Mouse (Mus musculus): Measurements from ENCODE around the gene Btc.
A peak's percentile ranks its signal among the peaks of the same experiment; 100 is the strongest.

Gene Btc

DNA sequence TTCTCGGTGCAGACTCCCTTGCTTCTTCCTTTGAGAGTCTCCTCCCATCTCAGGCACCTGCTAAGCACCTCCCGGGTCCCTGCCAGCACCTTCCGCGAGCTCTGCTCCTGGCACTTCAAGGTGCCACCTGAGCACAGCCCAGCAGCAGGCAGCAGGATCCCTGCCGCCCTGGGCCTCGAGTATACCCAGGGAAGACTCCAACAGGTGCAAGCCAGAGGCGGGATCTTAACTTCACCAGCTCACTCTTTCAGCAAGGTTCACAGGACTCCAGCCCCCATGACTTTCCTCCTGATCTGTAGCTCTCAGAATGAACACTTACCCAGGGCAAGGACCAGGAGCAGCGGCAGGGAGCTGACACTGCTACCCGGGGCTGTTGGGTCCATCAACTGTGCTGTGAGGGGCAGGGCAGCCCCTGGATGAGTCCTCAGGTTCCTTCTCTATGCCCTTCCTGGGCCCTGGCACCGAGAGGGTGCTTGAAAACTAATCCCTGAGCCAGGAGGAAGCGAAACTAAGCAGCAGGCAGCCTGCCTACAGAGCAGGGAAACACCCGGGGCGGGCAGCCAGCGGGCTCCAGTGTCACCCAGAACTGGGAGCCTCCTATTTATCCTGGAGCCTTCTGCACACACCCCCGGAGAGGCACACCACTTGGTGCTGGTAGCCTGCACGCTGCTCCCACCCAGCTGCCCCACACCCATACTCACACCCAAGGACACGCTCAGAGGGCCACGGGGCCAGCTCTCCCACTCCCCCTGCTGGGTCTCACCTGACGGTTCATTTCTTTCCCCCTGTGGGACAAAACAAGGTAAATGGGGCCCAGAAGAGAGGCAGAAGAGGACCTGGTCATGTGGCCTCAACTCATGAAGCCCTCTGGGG lies at the start of gene Btc:
Btc (minus strand) TSS at position 656 of the 873 bp plus-strand sequence.
- no peak for DNase-seq

DNA sequence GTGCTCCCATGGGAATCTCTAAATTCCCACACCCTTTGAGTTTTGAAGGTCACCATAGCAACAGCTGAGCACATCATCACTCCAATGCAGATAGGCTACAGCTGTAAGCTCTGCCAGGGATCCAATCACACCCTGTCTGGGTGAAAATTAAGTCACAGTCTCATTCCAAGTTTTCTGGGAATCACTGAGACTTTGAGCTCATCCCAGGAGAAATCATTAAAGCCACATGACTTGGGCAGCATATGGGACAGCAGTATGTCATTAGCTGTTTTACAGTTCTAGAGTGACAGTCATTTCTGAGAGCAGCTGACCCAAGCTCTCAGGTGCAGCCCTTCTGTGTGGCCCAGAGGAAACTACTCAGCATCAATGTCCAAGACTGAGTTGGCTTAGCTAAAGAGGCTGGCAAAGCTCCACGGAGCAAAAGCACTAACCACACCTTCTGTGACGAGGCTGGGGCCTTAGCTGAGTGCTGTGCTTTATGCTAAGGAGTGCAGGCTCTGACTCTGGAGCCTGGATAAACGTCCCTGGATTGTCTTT lies 42.3 kb upstream of the Btc start:
- no peak for DNase-seq

DNA sequence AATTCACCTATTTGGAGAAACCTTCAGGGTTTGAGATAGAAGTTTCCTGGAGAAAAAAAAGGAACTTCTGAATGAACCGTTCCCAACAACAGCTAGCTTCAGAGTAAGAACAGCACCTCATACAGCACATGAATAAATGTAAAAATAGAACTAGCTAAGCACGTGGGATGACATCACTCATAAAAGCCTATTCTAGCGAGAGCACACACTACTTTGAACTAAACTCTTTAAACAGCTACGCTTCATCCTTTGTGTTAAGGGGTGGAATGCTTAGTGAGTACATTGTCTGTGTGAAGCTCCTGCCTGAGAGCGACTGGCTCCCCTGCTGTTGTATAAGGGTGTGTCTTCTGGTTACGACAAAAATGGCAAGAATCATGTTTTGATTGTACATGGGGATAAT lies 33.8 kb upstream of the Btc start:
- no peak for DNase-seq

DNA sequence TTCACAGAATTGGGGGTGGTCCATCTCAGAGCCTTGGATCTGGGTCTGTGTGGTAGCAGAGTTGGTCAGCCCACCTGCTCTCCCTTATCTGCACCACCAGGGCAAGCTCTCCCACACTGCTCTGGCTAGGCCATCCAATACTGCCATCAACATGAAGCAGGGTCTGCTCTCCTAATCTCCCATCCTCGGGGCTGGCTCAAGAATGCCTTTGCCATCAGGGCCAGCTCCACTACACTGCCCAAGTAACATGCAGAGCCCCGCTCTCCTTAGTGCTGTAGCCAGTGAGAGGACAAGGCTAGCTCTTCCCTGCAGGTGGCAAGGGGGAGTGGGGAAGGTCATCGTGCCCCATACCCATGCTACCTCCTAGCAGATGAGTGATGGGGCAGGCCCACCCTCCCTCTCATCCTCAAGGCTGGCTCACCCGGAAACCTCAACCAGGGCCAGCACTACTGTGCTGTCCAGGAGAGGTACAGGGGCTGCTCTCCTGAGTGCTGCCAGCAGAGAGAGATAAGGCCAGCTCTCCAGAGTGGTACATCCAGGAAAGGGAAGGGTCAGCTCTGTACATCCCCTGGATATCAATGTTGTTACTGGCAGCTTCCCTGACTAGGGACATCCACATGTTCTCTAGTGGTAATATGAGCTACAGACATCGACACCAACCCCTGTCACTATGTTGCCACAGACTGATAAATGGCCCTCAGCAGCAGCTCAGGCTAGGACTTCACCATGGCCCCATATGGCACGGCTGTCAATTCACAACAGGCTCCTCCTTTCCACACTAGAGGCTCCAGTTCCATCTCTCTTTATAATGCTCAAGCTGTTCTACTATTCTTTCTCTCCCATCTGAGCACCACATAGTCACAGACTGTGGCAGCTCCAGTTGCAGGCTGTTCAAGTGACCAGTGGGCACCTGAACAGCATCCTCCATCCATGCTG lies 32.2 kb upstream of the Btc start:
- no peak for DNase-seq

DNA sequence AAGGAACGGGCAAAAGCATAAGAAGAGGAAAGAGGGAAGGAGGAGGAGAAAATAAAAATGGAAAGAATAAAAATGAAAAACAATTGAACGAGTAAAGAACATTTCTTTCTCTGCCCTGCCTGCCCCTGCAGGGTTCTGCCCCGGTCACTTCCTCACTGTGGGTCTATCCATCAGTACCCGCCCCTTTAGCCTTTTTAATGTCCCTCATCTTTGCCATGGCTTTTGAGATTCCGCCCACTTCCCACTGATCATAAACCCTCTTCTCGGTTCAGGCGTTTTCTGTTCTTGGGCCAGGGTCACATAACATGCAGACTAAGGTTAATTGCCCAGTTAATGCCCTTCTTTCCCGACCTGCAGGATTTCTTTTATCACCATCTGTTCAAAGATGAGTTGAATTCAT lies 25.8 kb upstream of the Btc start:
- no peak for DNase-seq

DNA sequence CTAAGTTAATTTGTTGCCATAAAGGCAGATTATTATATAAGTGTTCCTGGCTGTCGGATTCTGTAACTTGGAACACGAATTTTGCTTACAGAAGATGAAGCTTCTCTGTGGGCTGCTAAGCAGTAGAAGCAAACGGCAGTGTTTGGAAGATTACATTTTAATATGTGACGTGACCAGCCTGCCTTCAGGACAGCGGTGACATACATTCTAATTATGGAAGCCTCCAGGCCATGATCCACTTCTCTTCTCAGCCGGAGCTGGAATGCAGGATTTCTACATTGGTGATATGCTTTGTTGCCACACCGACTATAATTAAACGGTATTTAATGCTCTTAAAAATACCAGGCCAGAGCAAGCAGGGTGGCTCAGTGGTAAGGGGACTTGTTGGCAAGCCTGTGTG lies 11.0 kb upstream of the Btc start:
- DNase-seq, result peak; percentile 18

DNA sequence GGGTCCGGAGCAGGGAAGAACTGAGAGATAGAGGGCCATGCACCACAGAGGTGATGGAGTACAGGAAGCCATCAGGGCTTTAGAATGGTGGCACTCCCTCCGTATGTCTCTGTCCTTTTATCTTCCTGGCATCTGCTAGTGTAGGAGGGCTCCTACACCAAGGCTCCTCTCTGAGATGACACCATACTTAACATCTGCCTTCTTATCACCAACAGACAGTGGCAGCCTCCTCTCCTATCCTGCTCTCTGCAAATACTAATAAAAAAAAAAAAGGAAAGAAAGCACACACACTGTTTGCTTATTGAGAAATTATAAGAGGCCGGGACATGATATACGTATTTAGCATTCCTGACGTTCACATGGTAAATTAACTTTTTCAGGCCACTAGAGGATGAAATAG lies 1.5 kb upstream of the Btc start:
- no peak for DNase-seq

DNA sequence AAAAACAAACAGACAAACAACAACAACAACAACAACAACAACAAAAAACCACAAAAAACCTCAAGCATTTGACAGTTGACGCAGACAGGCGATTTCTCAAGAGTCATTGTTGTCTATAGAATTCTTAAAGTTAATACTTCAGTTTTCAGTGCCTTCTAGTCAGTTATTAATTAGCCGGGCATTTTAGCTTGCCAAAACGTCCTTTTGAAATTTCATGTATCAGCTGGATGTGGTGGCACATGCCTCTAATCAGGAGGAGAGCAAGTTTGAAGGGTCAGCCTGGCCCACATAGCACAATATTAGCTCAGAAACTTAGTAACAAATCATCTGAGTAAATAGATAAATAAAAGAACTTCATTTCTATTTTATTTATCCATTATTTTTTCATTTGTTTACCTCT lies 487 bp upstream of the Btc start:
- no peak for DNase-seq

DNA sequence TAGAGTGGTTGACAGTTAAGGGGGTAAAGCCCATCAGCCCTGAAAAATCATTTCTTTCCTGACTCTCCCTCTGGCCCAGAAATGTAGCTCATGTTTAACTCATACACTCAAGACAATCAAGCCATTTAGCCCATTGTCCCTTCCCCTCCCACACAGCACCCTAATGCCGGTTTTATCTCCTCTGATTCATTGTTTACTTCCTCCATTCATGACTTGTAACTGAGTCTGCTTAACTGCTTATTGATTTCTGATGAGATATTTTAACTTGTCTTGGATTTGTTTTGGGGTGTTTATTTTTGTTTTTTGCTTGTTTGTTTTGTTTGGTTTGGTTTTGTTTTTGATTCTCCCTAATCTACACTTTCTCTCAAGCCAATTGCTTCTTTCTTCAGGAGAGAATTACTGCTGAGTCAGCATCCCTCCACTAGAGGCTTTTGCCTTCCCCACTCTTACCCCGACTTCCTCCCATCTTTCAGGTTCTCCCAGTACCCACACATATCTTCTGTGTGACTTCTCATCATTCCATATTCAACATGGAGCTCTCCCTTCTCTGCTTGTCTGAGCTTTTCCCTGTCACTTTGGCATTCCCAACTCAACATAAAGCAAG lies 2.2 kb downstream of the Btc start:
- DNase-seq, result no peak

DNA sequence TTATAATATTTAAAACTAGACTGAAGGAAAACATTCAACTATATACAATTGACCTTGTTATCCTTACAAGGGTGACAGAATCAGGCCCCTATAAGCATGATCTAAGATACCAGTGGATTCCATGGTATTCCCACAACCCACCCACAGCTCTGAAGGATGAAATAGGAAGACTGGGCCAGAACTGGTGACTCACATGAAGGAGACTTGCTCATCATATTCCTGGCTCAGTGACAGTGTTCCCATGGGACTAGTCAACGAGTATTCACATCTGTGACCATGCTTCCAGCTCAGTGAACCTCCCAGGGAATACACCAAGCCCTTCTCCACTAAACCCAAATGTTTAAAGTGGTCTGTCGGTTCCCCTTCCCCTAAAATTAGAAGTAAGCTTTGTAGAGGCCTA lies 27.3 kb downstream of the Btc start:
- no peak for DNase-seq

DNA sequence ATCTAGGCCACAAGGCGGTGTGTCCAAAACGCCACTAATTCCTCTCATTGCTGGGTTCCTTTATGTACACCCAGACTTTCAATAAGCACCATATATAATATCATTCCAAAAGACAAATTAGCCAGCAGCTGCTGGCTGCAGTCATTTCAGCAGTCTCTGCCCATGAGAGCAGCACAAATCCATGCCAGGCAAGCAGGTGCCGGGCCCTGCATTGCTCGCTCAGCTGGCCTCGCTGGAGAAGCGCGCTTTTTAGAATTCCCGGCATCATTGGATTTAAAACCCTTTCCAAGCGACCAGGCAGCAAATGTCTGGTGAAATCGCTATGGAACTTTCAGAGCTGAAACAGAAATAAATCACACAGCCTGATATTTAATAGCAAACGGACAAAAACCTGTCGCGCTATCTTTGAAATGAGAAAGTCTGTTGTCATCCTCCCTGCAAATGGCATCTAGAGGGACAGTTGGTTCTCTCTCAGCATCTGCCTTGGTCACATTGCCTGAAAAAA lies 34.7 kb downstream of the Btc start:
- DNase-seq, result no peak

DNA sequence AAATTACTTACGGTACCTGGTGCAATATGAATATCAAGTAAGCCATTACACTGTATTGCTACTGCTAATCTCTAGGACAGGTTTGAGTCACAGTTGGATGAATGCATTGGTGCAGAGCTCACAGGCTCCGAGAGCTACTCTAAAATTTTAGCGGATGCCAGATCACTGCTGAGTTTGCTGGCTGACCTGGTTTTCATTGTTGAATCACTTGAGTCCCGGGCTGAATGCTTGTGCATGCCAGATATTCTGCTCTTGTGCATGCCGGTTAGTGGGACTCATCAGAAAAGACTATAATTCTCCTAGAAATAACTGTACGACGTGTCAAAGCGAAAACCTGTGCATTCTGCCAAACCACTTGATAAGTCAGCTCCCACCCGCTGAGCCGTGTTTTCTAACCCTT lies 35.9 kb downstream of the Btc start:
- DNase-seq, result peak; percentile 72

DNA sequence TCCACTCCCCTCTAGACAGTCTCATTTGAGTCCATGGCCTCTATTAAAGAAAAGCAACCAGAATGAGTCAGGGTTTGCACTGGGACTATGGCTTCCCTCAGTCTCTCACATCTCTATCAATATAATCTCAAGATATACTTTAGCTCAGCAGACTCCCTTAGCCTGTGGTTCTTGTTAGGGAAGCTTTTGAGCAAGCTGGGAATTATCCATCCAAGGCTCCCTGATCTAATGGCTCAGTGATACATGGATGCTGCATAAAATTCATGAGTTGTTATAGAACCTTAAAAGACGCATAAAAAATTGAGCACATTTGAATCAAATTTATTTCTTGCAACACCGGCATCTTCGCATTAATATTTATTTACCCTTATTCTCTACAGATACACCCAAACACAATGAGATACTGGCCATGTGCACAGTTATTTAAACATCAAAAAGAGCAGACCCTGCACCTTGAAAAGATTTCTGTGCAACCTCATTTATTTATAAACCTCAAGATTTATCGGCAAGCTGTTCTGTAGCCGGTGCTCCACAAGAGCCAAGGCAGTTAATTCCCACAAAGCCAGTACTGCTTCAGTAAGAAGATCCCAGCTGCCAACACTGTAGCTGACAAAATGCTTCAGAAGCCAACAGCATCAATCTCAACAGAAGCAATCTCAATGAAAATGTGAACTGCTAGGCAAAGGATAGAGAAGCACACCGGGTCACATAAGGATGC lies 39.4 kb downstream of the Btc start:
- no peak for DNase-seq

DNA sequence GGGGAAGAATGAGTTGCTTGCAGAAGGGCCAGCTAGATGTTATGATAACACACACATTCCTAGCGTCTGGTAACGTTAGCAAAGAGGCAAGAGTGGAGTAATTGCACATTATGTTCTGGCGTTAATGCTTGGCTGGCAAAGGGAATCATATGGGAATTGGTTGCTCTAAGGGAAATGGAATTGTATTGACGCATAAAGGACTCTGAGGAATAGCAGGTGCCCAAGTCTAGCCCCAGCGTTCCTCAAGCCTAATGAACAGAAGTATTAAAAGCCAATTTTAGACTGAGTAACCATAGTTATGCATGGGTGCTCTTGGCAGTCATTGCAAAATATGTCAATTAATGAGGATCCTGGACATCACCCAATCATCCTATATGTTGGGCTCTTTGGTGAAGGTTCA lies 50.1 kb downstream of the Btc start:
- DNase-seq, result no peak

DNA sequence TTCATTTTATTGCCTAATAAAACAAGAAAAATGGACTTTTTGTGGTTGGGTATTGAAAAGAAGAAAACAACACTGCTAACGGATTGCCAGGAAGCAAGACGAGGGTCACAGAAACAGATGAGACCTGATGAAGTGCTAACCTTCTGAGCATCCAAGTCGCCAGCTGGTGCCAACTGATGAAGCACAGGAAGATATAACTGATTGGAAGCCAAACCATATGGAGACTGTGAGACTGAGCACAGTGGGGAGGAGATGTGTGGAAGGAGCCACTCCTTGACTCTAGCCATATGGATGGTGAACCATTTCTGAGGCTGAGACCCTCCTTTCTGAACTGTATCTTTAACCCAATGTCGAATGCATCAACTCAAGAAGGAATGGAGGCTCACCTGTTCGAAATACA lies 57.1 kb downstream of the Btc start:
- peak; percentile 14 for DNase-seq

DNA sequence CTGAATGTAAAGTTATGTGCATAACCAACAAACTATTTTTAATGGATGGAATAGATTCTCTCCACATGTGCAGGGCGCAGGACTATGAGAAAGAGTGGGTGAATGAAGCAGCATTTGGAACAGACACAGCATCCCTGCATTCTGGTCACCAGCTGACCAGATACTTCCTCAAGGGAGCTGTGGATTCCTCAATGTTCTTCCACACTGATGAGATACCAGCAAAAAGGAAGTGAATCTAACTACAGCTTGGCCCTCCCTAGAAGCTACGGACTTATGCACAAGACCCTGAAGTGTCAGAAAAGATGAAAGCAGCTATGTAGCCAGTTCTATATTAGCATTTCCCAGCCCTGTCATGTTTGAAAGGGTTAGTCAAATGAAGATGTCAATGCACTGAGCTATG lies 57.7 kb downstream of the Btc start:
- DNase-seq, result no peak

DNA sequence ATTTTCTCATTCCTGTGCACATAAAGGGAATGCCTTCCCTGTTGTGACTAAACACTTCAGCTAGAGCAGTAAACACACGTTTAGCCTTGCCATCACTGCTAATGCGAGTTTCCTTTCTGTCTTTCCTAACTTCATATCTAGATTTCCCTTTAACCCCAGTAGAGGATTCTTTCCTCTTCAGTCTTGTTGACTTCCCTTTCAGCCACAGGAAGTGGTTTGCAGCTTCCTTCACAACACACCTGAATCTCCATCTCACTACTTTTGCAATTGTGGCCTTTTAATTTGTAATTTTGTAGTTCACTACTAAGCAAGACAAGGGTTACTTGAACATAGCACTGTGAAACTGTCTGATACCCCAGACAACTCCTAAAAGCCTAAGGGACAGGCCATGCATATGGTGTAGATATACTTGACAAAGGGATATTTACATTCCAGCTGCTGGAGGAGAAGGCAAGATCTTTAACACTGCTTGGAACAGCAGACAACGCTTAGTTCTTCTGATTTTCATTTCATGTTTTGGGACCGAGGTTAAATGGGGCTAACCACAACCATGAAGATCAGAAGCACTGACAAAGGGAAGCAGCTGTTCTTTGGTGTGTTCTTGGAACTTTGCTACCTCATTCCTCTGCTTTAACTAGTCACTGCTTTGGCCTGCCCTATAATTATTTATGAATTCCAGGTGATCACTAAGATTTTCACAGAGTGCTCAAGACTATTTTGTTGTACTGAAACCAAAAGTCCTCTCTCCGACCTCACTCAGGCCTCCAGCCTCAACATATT lies 60.6 kb downstream of the Btc start:
- no peak for DNase-seq

DNA sequence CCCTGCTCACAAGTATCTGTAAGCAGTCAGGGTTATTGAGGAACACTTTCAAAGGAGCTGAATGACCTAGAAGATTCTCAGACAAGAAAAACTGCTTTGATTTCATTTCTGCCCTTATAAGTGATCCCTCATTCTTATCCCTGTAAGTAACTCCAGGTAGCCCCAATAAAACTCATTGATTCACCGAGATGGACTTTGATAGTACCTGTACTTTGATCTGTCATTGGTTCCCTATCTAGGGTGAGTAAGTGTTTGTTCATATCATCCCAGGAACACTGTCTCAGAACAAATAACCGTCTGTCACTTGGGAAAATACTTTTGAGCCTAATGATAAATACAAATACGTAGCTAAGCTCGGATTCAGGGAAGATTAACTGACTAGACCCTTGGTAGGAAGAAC lies 68.6 kb downstream of the Btc start:
- no peak for DNase-seq

DNA sequence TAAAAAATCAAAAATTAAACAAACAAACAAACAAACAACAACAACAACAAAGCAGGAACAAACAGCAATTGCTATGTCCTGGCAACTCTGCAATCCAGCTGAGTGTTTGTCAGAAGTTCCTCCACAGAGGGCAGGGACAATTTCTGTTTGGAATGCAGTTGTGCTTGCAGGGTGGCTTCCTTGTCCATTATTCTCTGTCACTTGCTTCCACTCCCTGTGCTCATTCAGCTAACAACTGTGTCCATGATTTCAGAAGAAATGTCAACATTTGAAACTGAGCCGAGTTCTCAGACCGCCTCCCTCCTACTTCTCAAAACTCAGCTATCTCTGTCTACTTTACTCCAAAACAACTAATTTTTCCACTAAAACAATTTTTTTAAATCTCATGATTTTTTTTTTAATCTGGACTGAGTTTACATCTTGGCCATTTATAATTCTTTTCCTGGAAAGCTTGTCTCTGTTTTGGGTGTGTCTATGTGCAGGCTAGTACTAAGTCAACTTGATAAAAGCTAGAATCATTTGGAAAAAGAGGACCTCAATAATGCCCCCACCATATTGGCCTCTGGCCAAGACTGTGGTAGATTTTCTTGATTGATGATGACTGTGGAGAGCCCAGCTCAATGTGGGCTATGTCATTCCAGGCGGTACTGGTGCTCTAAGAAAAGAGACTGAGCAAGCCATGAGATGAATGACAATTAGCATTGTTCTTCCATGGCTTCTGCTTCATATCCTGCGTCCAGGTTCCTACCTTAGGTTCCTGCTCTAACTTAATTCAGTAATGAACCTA lies 70.5 kb downstream of the Btc start:
- no peak for DNase-seq

DNA sequence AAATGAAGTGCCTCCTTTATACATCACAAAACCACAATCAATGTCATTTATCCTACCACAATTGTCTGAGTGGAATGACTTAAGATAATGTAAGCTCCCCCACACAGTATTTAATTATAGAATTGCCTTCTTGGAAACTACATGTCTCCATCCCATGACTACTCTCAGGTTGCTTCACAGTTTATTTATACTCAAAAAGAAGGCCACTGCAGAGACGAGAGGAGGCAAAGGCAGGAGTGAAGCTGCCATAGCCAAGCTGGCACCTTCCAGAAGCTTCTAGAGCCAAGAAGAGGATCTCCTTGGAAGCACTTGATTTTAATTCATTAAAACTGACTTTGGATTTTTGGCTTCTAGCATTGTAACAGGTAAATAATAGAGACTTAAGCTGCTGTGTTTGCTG lies 81.0 kb downstream of the Btc start:
- DNase-seq, result no peak

DNA sequence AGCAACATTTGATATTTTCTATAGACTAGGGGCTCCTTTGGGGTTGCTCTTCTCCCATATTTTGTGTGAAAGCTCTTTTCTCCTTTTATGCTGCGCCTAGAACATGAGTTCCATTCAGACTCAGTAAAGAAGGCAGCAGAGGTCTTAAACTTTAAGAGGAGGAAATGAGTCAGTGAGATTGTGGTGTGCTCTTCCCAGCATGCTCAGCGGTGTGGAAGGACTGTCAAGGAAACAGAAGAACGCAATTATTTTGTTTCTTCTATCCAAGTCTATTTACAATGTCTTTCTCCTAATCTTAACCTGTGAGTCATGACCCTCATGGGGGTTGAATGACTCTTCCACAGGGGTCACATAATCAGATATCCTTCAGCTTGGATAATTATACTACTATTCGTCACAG lies 82.4 kb downstream of the Btc start:
- DNase-seq, result no peak

Measured in cerebellum, adult 9-10 months (tissue).